ENCODE assay signal across 8 mouse cellular contexts in genomic region chr11:67515020-67515911, GRCm38 (mm10).
DNase-seq lines count a peak whose midpoint lies in the region; ATAC-seq lines count a peak whose summit lies in the region.

No protein-coding gene starts in this region.

- peak; percentile 80 for DNase-seq in adrenal gland, postnatal 14 days
- peak; percentile 94 for DNase-seq in kidney, adult 9 months
- no peak for DNase-seq in layer of hippocampus, adult 9-11 months
- no peak for DNase-seq in right cerebral cortex, adult 18-20 months
- no peak for DNase-seq in embryo, embryonic 10 days (ENCODE audit: low spot score)

- H3K4me1 ChIP-seq in heart, embryonic 15.5 days (replicated peaks): peaks cover 9% of the 10 kb centered on the region; the same call in 1 of the 2 replicates
- H3K4me1 ChIP-seq in heart, embryonic 11.5 days (ENCODE audit: control insufficient read depth, insufficient read depth, low read length): no peaks in the 10 kb centered on the region
- H3K4me1 ChIP-seq in neural tube, embryonic 15.5 days: no peaks in the 10 kb centered on the region

- H3K4me3 ChIP-seq in heart, embryonic 15.5 days: no peak overlapping the region
- no peak overlapping the region for H3K4me3 ChIP-seq in heart, embryonic 11.5 days (ENCODE audit: low read depth, low read length)
- H3K4me3 ChIP-seq in neural tube, embryonic 15.5 days (replicated peaks): no peak overlapping the region

- whole genome bisulfite sequencing in heart, embryonic 15.5 days: 34% methylated on average over 5 of the region's 5 CpGs
- WGBS in heart, embryonic 11.5 days (ENCODE audit: insufficient replicate concordance): 35% methylated on average over 5 of the region's 5 CpGs
- 60% methylated on average over 5 of the region's 5 CpGs for WGBS in neural tube, embryonic 15.5 days

- H3K9me3 ChIP-seq in heart, embryonic 15.5 days (replicated peaks): no peaks in the 10 kb centered on the region
- H3K9me3 ChIP-seq in heart, embryonic 11.5 days (replicated peaks; ENCODE audit: control insufficient read depth, low read length): 0 out of 2 replicates have a peak, but pooled peaks cover 2% of the 10 kb centered on the region
- H3K9me3 ChIP-seq in neural tube, embryonic 15.5 days (replicated peaks): no peaks in the 10 kb centered on the region

- H3K9ac ChIP-seq in heart, embryonic 15.5 days: no peak overlapping the region
- no peak overlapping the region for H3K9ac ChIP-seq in heart, embryonic 11.5 days (ENCODE audit: low read depth, low read length)
- no peak overlapping the region for H3K9ac ChIP-seq in neural tube, embryonic 15.5 days (replicated peaks)

- H3K4me2 ChIP-seq in heart, embryonic 15.5 days: no peak overlapping the region
- no peak overlapping the region for H3K4me2 ChIP-seq in heart, embryonic 11.5 days
- H3K4me2 ChIP-seq in neural tube, embryonic 15.5 days: no peak overlapping the region

- H3K27me3 ChIP-seq in heart, embryonic 15.5 days: no peaks in the 10 kb centered on the region
- H3K27me3 ChIP-seq in heart, embryonic 11.5 days (ENCODE audit: control insufficient read depth, insufficient read depth, low read length): no peaks in the 10 kb centered on the region
- H3K27me3 ChIP-seq in neural tube, embryonic 15.5 days (replicated peaks): no peaks in the 10 kb centered on the region

- H3K36me3 ChIP-seq in heart, embryonic 15.5 days: no peaks in the 10 kb centered on the region
- no peaks in the 10 kb centered on the region for H3K36me3 ChIP-seq in heart, embryonic 11.5 days (ENCODE audit: control insufficient read depth, insufficient read depth, low read length)
- H3K36me3 ChIP-seq in neural tube, embryonic 15.5 days: no peaks in the 10 kb centered on the region

- ATAC-seq in heart, embryonic 15.5 days (replicated peaks; ENCODE audit: insufficient number of reproducible peaks, insufficient read depth, low FRiP score, low read depth): peak; percentile 44; the same call in 1 of the 2 replicates
- ATAC-seq in heart, embryonic 11.5 days (replicated peaks; ENCODE audit: insufficient number of reproducible peaks, low FRiP score, low TSS enrichment): no peak; the same call in 1 of the 2 replicates
- ATAC-seq in neural tube, embryonic 15.5 days (ENCODE audit: low FRiP score): no peak

- peak overlapping the region; percentile 17; the same call in 1 of the 2 replicates for H3K27ac ChIP-seq in heart, embryonic 15.5 days
- H3K27ac ChIP-seq in heart, embryonic 11.5 days (ENCODE audit: low read depth, low read length): no peak overlapping the region
- peak overlapping the region; percentile 46; the same call in 1 of the 2 replicates for H3K27ac ChIP-seq in neural tube, embryonic 15.5 days (replicated peaks)

Comparison
In these comparisons a context has a peak if more than half of its experiments do, and no peak if none do; other contexts are left out.
1. DNase-seq: peak in adrenal gland, postnatal 14 days (single experiment) and kidney, adult 9 months (single experiment); none in layer of hippocampus, adult 9-11 months (single experiment), right cerebral cortex, adult 18-20 months (single experiment) and embryo, embryonic 10 days (single experiment).